Mouse (Mus musculus) cerebellum, postnatal 14 days (tissue): ENCODE measurements around the gene Ptprj.

ENCODE experiments used
- DNase-seq, 2 experiments: peaks; one replicate each; pipeline ENCODE4 v3.0.0; 2021; ENCODE audit warnings: mixed read lengths in 2 of 2

Gene Ptprj

DNA sequence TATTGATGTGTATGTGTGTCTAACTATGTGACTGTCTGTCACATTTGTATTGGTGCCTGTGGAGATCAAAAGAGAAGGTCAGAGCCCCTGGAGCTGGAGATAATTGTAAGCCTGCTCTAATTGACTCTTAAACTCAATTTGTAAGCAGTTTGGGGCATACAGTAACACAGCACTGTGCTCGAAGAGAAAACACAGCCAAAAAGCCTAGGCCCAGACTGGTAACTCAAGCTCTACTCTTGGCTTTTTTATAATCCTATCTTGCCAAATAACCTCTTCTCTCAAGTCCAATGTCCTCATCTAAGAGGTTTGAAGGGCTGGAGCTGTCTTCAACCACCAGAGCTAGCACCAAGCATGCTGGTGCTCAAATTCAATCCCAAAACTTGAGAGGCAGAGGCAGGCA lies 3.5 kb downstream of the Ptprj start:
- DNase-seq = peak in 1 of 2 experiments; percentile 15

DNA sequence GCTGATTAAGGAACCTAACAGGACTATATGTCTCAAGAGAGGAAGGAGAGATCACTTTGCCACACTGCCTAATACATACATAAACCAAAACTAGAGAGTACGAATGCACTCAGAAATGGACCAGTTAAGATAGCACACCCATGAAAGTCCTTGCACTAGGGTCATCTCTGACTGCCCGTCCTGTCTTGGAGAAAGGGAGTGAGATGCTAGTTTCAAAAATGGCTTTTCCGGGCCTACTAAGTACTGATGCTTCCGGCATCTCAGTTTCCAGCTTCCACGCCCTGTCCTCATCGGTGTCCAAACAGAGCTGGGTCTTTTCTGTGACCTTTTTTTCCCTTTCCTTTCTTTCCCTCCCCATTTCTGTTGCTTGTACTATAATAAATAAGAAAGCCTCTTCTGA lies 4.0 kb downstream of the Ptprj start:
- peak in 1 of 2 experiments; percentile 21 for DNase-seq

DNA sequence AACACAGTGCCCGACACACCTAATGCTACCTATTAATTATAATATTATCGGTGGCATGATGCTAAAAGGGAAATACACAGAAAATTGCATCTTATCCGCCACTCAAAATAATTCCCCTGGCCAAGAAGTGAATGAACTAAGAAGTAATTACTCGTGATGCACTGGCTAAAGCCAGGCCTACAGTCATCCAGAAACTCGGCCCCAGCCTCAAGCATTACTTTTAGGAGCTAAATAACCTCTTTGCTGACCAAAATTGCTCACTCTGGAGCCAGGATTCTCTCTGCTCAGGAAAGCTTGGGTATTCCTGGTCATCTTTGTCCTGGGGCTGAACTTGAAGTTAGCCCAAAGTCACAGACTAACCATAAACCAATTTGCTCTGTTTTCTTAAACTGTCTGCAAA lies 4.7 kb downstream of the Ptprj start:
- peak in 1 of 2 experiments; percentile 18 for DNase-seq

DNA sequence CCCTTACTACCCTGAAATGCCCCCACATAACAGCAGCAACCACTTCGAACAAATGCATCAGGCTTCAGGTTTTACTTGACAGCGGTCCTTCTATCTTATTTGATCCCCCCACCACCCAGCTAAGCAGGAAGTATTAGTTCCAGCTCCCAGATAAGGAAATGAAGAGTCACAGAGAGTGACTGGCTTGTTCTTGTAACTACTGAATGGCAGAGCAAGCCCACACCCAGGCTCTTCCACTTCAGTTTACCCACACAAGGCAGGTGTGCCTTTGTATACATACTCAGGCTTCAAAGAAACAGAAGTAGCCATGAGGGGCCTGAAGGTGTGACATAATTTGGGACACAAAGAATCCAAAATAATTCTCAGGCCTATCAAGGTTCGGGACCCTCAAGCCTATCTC lies 5.3 kb downstream of the Ptprj start:
- DNase-seq = peak in 1 of 2 experiments; percentile 17

DNA sequence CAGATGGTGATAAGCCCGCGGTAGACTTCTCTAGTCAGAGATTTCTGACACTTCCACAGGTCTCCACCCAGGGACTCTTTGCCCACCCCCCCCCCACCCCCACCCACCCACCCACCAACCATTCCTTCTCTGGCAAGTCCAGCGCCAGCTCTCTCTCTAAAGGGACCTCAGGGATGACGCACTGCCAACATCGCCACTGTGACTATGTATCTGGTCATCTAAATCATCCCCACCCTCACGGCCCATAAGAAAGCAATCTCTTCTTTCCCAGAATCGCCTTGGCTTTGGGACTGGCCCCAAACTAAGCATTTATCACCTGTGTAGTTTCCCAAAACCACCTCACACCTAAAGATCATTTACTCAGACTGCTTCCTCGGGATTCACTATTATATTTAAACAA lies 5.9 kb downstream of the Ptprj start:
- peak in 1 of 2 experiments; percentile 41 for DNase-seq

DNA sequence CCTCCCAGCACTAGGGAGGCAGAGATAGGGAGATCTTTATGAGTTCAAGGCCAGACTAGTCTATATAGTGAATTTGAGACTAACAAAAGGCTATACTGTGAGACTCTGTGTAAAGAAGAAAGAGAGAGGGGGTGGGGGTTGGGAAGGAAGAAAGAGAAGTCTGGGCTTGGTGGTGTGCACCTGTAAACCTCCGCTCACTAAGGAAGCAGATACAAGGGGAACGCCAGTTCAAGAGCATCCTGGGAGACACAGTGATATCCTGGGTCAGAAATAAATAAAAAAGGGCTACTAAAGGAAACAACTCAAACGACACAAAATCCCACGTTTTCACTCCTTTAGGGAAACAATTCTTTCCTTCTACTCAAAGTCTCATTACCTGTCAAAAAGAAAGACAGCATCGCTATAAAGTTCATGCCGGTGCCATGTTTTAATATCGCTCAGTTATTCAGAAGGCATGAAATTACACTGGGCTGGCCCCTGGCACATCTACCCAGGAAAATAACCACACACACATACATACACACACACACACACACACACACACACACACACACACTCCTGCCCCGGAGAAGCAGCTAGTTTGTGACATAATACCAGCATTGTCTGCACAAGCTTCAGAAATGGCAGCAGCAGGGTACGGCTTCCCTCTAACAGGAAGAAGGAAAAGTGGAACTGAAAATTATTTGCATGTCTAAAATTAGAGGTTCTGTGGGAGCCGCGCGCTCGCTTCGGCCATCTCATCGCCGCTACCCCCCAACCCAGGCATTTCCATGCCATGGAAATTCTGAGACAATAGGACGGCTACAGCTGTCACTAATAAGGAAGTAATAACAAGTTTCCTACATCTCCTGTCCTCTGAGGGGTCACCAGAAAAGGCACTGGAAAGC lies 6.6 kb downstream of the Ptprj start:
- peak; percentile 51 to 55 for DNase-seq

DNA sequence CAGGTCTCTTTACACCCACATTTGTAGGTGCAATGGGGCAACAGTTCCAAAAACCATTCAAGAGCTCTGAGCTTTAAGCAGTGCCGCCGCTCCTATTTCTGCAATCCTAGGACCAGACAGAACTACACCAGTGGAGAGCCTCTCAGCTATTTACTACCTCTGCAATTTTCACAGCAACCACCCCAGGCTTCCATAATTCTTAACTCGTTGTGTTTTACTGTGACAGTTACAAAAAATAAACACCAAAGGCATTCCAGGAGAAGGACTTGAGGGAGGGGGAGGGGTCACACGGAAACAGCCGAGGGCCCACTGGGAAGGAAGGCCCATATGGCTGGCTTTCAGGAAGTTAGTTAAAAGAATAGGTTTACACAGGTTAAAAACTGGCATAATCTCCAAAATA lies 8.3 kb downstream of the Ptprj start:
- DNase-seq = peak in 1 of 2 experiments; percentile 29

DNA sequence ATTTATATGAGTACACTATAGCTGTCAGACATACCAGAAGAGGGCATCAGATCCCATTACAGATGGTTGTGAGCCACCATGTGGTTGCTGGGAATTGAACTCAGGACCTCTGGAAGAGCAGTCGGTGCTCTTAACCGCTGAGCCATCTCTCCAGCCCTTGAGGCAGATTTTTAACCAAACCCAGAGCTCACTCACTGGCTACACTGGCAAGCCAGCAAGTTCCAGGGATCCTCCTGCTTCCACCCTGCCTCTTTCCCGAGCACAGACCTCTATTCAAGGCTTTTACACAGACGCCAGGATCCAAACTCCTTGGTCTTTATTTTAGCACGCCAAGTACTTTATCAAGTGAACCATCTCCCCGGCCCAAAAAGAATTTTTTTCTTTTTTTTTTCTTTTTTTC lies 9.0 kb downstream of the Ptprj start:
- DNase-seq = peak in 1 of 2 experiments; percentile 29

DNA sequence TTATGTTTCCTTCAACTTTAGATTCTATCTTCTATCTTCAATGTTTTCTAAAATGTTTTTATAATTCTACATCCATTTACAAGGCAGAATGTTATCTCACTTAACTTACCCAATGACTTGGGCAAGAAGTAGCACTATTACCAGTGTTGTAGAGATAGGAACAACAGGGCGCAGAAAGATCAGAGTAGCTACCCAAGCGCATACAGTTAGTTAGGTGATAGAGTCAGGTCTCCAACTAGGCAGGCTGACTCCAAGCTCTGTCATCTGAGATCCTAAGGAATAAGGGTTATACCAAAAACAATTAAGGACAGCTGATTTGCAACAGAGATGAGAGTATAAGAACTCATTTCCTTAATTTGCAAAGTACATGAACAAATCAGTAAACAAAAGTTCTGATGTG lies 9.6 kb downstream of the Ptprj start:
- peak in 1 of 2 experiments; percentile 27 for DNase-seq

DNA sequence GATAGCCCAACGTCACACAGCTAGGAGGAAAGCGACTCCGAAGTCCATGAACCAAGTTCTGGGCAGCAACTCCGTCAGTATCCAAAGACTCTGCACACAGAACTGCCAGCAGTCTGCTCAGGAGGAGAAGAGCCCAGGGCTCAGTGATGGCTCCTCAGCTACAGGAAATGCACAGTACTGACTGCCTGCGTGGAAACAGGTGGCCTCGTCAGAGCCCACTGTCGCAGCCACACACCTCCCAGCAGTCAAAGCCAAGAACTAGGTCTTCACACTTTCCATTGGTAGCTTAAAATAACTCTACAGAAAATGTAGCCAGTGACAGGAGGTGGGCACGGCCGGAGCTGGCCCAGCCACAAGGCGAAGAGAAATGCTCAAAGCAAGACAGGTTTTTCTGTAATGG lies 10.2 kb downstream of the Ptprj start:
- peak; percentile 78 to 86 for DNase-seq

DNA sequence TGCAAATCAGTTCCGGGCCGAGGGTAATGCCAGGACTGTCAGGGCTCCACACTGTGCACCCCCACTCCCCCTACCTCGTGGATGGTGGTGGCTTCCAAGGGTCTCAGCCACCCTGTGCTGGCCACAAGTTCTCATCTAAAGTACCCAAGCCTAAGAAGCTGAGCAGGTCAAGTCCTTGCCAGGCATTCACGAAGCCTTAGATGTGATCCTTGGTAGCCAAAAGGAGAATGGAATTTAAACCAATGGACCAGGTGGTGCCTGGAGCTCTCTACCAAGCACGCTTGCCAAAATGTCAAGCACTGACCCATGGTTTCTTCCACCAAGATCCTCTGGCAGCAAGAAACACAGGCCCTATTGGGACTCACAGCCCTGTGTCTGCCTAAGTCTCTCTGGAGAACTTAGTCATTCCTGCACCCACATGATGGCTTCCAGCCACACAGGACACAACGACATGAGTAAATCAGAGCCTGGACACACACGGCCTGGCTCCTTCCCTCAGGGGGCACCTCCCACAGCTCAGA lies 11.4 kb downstream of the Ptprj start:
- peak; percentile 66 to 82 for DNase-seq

DNA sequence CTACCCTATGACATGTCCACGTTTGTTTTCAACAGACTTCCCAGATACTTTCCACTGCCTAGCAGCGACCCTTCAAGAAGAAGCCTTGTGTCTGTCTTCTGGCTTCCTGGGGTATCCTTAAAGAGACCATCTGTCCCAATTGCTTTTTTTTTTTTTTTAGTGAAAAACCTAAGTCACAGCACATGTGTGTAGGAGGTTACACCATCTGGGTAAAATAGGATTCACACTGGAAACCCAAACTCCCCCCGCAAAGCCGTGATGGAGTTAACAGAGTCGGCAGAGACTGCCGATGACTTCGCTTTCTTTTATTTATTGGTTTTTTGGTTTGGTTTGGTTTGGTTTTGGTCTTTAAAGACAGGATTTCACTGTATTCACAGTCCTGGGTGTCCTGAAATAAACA lies 12.4 kb downstream of the Ptprj start:
- DNase-seq = peak in 1 of 2 experiments; percentile 28

DNA sequence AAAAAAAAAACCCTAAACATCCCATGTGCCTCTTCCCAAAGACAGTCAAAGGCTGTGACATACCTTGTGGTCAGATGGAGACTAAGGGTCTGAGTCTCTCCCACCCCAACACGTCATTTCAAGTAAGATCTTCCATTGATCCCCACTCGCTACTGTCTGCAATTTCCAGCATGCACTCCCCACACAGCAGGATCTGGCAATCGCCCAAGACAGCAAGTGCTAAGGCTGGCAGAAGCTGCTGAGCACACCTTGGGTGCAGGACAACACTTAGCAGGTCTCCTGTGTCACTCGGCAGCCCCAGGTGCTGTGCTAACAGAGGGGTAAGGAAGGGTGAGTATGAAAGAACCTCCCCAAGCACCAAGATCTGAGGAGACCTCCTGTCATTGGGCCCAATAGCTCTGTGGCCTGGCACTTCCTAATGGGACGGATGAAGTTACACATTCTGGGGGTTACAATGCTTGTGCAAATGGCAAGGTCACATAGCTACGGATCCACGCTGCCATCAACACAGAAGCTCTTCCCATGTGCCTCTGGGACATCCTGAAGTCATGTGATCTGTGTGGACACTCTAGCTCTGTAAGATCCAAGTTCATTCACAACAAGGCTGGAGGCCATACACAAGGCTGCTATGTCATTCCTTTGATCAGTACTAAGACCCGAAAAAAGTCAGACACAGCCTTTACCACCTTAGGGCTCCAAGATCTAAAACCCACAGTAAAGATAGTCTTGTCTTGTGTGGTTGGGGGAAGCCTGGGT lies 13.5 kb downstream of the Ptprj start:
- DNase-seq = peak; percentile 83

DNA sequence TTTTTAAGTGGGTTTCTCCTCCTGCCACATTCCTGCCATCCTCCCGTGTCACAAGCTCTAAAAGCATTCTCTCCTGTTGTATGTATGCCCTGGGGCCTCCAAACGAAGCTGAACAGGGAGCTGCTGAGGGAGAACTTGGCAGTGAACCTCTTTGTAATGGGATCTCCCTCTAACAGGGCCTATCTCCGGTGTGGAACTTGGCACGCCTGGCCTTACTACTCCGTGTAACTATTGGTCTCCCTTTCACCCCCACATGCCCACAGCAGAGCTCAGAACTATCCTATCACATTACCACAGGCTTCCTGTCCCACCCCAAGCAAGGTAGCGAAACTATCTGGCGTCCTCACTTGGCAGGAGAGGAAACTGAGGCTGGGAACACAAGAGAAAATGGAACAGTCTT lies 14.4 kb downstream of the Ptprj start:
- peak in 1 of 2 experiments; percentile 62 for DNase-seq

DNA sequence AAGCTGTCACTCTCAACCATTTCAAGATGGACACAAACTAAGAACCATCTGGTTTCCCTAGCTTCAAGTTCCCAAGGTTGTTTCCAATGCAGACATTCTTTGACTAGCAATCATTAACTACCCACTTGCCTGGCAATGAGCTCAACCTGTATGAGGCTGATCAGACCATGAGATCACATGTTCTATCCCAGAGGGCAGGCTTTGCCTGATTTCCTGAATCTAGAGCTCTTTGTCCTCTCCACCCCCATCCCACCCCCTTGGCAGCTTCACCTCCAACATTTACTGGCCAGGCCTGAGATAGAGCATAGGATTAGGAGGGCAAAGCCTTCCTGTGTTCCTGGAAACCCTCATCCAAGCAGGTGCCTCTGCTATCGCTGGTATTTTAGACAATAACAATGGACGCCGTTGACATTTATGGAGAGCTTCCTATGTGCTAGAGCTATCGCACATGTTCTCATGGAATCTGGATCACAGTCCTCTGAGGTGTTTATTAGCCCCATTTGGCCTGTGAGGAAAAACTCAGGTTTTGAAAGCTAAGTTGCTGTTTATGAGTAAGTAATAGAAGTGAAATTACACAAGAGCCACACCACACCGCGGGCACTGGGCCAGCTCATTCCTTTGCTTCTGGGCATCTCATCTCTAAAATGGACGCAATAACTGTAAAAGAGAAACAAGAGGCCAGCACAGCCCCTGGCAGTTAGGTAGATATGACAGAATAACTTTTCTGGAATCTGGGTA lies 15.1 kb downstream of the Ptprj start:
- DNase-seq = no peak

DNA sequence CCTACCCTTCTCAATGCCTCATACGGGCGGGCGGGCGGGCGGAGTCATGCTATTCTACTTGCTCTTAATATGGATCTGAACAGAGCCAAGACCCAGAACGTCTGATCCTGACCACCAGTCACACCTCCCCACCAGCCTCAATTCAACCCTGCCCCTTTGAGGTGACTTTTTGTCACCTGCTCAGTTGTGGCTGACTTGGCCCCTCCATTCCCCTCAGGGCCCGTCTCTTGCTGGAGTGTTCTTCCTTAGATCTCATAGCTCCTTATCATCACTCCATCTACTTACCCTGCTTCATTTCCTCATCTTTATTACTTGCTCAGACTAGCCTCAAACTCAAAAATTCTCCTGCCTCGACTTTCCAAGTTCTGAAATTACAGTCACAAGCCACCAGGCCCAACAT lies 15.9 kb downstream of the Ptprj start:
- DNase-seq = no peak

DNA sequence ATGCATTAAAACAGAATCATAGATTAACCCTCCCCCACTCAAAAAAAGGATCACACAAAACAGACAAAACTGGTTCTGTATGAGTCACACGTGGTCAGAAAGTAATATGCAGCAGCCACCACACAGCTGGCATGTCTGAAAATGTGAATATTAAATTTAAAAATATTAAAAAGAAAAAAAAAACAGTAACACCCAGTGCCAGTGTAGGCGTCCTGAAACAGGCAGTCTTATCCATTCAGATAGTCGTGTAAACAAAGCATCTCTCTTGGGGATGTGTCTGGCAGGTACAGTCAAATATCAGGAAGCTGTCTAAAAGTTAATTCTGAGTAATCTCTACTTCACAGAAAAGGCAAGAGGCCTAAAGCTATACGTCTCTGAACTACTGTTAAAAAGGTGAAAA lies 17.3 kb downstream of the Ptprj start:
- no peak for DNase-seq

DNA sequence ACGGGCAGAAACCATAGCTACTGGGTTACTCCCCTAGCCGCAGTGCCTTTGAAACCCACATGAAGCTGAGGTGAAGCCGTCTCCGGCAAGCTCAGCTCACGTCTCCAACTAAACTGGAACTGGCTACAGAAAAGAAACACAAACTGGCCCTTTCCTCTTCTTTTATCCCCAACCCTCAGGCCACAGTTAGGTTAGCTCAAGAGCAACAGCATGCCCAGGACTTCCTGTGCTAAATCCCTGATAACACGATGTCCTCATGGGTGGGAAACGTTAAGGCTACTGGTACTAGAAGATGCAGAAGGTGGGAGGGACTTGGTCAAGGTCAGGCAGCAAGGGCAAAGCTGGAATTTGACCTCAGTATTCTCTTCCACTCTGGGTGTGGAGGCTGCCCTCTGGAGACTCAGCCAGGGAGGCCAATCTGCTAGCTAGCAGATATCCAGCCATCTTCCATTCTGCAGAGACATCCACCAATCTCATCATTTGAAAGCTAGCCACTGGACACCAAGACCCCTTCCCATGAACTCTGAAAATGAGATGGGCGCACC lies 18.2 kb downstream of the Ptprj start:
- no peak for DNase-seq

DNA sequence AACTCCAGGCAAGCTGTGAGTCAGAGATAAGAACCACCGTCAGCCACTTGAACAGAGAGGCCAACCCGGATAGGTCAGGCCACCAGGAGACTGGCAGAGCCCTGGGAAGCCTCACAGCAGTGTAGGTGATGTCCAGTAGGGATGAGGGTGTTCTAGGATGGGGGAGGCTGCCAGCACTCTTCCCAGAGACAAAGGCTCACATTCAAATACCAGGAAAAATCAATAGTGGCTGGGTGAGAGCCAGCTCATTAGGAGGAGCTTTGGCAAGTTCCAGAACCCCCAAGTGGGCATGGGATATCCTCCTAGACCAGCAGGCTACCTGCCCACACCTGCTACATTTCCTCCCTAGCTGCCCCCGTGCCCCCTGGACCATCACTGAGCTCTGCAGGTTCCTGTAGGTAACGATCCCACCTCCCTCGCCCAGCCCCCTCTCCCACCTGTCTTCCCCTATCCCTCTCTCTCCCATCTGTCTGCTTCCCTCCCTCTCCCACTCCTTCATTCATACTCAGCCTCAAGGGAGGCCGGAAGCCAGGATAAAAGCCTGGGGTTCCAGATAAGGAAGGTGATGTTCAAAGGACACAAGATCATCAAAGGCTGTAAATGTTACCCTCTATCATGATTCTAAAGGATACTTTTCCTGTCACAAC lies 20.1 kb downstream of the Ptprj start:
- DNase-seq = peak; percentile 69 to 87

DNA sequence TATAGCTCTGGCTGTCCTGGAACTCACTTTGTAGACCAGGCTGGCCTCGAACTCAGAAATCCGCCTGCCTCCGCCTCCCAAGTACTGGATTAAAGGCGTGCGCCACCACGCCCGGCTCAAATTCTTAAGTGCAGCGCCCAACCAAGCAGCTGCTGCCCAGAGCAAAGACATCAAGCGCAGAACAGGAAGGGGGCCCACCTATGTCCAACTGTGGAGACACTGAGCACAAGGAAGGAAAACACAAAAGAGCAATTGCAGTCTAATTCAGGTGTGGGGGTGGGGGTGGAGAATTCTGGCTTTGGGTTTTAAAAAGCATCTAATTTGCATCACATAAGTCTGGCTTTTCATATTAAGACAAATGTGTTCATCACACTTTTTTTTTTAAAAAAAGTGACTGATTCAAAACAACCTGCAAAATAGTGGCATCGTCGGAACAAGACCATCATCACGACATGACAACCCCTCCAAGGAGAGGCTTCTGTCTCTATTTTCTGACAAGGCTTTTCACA lies 20.7 kb downstream of the Ptprj start:
- no peak for DNase-seq

DNA sequence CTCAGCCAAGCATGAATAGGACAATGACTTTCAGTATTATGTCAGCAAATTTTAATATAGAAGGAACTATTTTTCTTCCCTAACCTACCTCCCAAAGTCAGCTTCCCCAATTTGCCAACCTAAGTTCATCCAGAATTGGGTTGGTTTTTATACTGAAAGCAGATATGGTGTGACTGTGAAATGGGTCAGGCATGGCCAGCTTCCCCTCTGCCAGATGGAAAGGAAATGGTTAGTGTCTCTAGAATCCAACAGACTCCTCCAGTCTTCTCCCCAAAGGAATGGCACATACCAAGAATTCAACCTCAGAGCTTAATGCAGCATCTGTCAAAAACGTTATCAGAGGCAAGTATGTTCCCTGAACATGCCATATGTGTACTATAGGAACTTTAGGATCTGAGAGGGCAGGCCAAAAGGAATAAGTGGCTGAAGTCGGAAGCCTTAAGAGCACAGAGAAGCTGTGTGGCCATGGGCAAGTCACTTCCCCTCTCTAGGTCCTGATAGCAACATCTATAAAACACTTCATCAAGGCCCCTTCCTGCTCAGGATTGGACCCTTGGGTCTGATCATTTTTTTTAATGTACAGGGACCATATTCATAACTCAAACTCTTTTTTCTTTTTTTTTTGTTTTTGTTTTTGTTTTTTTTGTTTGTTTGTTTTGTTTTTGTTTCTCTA lies 21.3 kb downstream of the Ptprj start:
- no peak for DNase-seq
